Mouse (Mus musculus) kidney, postnatal 0 days (tissue): ENCODE results near the gene Rpl13. TPM values are rescaled to one million over a fixed set of nuclear protein-coding genes. Genes with fewer than 3 reads are reported as not detected.

Source experiments
- ATAC-seq: fragments of 200-750 bp; cut with Nextera tagmentation; replicated peaks from 2 replicates; pipeline ENCODE4 v1.8.0; 2017; ENCODE audit warnings: low read depth, moderate number of reproducible peaks, moderate TSS enrichment, moderate library complexity; ENCODE audit not compliant: low FRiP score
- DNase-seq: peaks from one replicate; pipeline ENCODE4 v3.0.0-alpha.2; 2016; ENCODE audit warnings: low spot score
- H3K27ac ChIP-seq: fragments of 300-500 bp; sonication (generic); 2 replicates; pipeline ENCODE4 v1.5.1; 2014; ENCODE audit warnings: mild to moderate bottlenecking
- H3K27me3 ChIP-seq: fragments of 300-500 bp; sonication (generic); 2 replicates; pipeline ENCODE4 v1.6.1; 2014; ENCODE audit warnings: low read length, mixed read lengths; ENCODE audit not compliant: insufficient read depth
- H3K36me3 ChIP-seq: fragments of 300-500 bp; sonication (generic); 2 replicates; pipeline ENCODE4 v1.6.1; 2014; ENCODE audit warnings: low read length, mixed read lengths; ENCODE audit not compliant: insufficient read depth
- H3K4me1 ChIP-seq: fragments of 300-500 bp; sonication (generic); replicated peaks from 2 replicates; pipeline ENCODE4 v1.6.1; 2014; ENCODE audit warnings: antibody characterized with exemption, low read length, mixed read lengths; ENCODE audit not compliant: insufficient read depth
- H3K4me2 ChIP-seq: fragments of 300-500 bp; sonication (generic); 2 replicates; pipeline ENCODE4 v1.6.1; 2014; ENCODE audit warnings: mild to moderate bottlenecking, low read length, moderate library complexity, mixed read lengths
- H3K4me3 ChIP-seq: fragments of 300-500 bp; sonication (generic); replicated peaks from 2 replicates; pipeline ENCODE4 v1.5.1; 2014; ENCODE audit warnings: low read depth, low read length
- H3K9ac ChIP-seq: fragments of 300-500 bp; sonication (generic); 2 replicates; pipeline ENCODE4 v1.6.1; 2014; ENCODE audit warnings: low read depth, low read length
- H3K9me3 ChIP-seq: fragments of 300-500 bp; sonication (generic); replicated peaks from 2 replicates; pipeline ENCODE4 v1.6.1; 2016; ENCODE audit warnings: low read length, inconsistent platforms, mixed read lengths
- CTCF ChIP-seq: IDR thresholded peaks from 2 replicates; pipeline ENCODE4 v1.5.1; 2016; ENCODE audit warnings: antibody characterized with exemption, low read depth, mild to moderate bottlenecking, moderate library complexity
- WGBS: fragments of 180-500 bp; shearing (Covaris S2); extraction: QIAGEN DNeasy Blood & Tissue Kit; methylation state at CpG from one replicate; pipeline ENCODE4 v1.1.7; 2014; 5-methylcytosine and 5-hydroxymethylcytosine counted together
- polyA plus RNA-seq: library from polyadenylated mRNA; unstranded; fragments of >200 nt; fragmentation: Nextera tagmentation; extraction: Ambion mirVana; gene quantifications from 2 replicates; pipeline ENCODE4 v1.2.1, GENCODE M21; 2015

Rpl13 gene
- 1,763 and 1,932 TPM in 2 replicates for polyA plus RNA-seq

GRCm38 (mm10) chr8:123101735-123102685 is at the start of gene Rpl13:
Gene Rpl13, plus strand, starts transcription at chr8:123102350.
- peak within 1 kb of the TSS; percentile 80 for H3K4me2 ChIP-seq
- H3K4me3 ChIP-seq: peak within 1 kb of the TSS; percentile 85
- 0 out of 2 replicates have a peak, but pooled peaks cover 4% of the 10 kb centered on the region for H3K4me1 ChIP-seq
- peak within 1 kb of the TSS; percentile 97 for H3K9ac ChIP-seq
- DNase-seq (peak; percentile 99), ATAC-seq (peak; percentile 92)
- H3K27me3 ChIP-seq: no peaks in the 10 kb centered on the region
- H3K27ac ChIP-seq: peak within 1 kb of the TSS; percentile 91
- peaks cover 17% of the 10 kb centered on the region for H3K36me3 ChIP-seq
- 1% methylated on average over 55 of the region's 56 CpGs for WGBS
- no peak for TF ChIP-seq CTCF
- H3K9me3 ChIP-seq: no peaks in the 10 kb centered on the region

- H3K9me3 ChIP-seq: no peaks in the 10 kb centered on the region
- WGBS: 75% methylated on average over 7 of the region's 7 CpGs
- TF ChIP-seq CTCF: no peak
- no peaks in the 10 kb centered on the region for H3K27me3 ChIP-seq
- H3K4me3 ChIP-seq: no peak within 1 kb of the TSS
- H3K36me3 ChIP-seq: 0 out of 2 replicates have a peak, but pooled peaks cover 6% of the 10 kb centered on the region
- ATAC-seq: no peak
- no peak within 1 kb of the TSS for H3K27ac ChIP-seq
- DNase-seq: no peak
- peaks cover 9% of the 10 kb centered on the region for H3K4me1 ChIP-seq
- no peak within 1 kb of the TSS for H3K4me2 ChIP-seq
- H3K9ac ChIP-seq: no peak within 1 kb of the TSS
These were observed 39.4 kb upstream of the Rpl13 start, which contains the start of gene Spg7 for GRCm38 (mm10) chr8:123062721-123063120. Gene Spg7, plus strand, starts transcription at chr8:123062942.

GRCm38 (mm10) chr8:123064072-123064471 is 38.1 kb upstream of the Rpl13 start:
- DNase-seq (no peak), ATAC-seq (no peak)
- Histone ChIP-seq H3K4me1 (peaks cover 9% of the 10 kb centered on the region), H3K4me3 (no peak overlapping the region), H3K27ac (no peak overlapping the region), H3K27me3 (no peaks in the 10 kb centered on the region), H3K9me3 (no peaks in the 10 kb centered on the region), H3K9ac (no peak overlapping the region), H3K36me3 (0 out of 2 replicates have a peak, but pooled peaks cover 6% of the 10 kb centered on the region), H3K4me2 (no peak overlapping the region)
- WGBS: 56% methylated on average over 4 of the region's 4 CpGs
- no peak for TF ChIP-seq CTCF

GRCm38 (mm10) chr8:123064809-123065213 is 37.3 kb upstream of the Rpl13 start:
- DNase-seq (no peak), ATAC-seq (peak; percentile 49)
- under 1% methylated on average over 14 of the region's 14 CpGs for WGBS
- Histone ChIP-seq H3K4me1 (peaks cover 9% of the 10 kb centered on the region), H3K4me3 (peak overlapping the region; percentile 96), H3K4me2 (peak overlapping the region; percentile 80), H3K27ac (peak overlapping the region; percentile 91), H3K9me3 (no peaks in the 10 kb centered on the region), H3K9ac (peak overlapping the region; percentile 96), H3K27me3 (no peaks in the 10 kb centered on the region), H3K36me3 (0 out of 2 replicates have a peak, but pooled peaks cover 6% of the 10 kb centered on the region)
- TF ChIP-seq CTCF: no peak

GRCm38 (mm10) chr8:123065214-123066100 is 36.7 kb upstream of the Rpl13 start:
- Histone ChIP-seq H3K9ac (peak overlapping the region; percentile 96), H3K27me3 (no peaks in the 10 kb centered on the region), H3K4me2 (peak overlapping the region; percentile 80), H3K9me3 (no peaks in the 10 kb centered on the region), H3K4me3 (peak overlapping the region; percentile 96), H3K4me1 (peaks cover 9% of the 10 kb centered on the region), H3K36me3 (0 out of 2 replicates have a peak, but pooled peaks cover 9% of the 10 kb centered on the region), H3K27ac (peak overlapping the region; percentile 91)
- peak; percentile 96 for ATAC-seq
- under 1% methylated on average over 77 of the region's 84 CpGs for WGBS
- peak; percentile 97 for DNase-seq
- peak; percentile 66 for TF ChIP-seq CTCF
